Mouse (Mus musculus) heart, embryonic 13.5 days (tissue): Measurements from ENCODE around the gene Tbxas1. TPM values are rescaled to one million over a fixed set of nuclear protein-coding genes. Genes with fewer than 3 reads are reported as not detected.

ENCODE experiments used
- ATAC-seq: fragments of 200-750 bp; cut with Nextera tagmentation; 2 replicates; pipeline ENCODE4 v1.8.0; 2017; ENCODE audit warnings: moderate TSS enrichment; ENCODE audit not compliant: insufficient number of reproducible peaks, low FRiP score, low TSS enrichment; ENCODE audit errors: extremely low read depth
- H3K27ac ChIP-seq: fragments of 300-500 bp; sonication (generic); replicated peaks from 2 replicates; pipeline ENCODE4 v1.5.1; 2015; ENCODE audit warnings: moderate library complexity, mild to moderate bottlenecking, inconsistent platforms
- H3K27me3 ChIP-seq: fragments of 300-500 bp; sonication (generic); replicated peaks from 2 replicates; pipeline ENCODE4 v1.6.1; 2015; ENCODE audit warnings: mild to moderate bottlenecking, inconsistent platforms
- H3K36me3 ChIP-seq: fragments of 300-500 bp; sonication (generic); 2 replicates; pipeline ENCODE4 v1.6.1; 2015; ENCODE audit warnings: mild to moderate bottlenecking, inconsistent platforms
- H3K4me1 ChIP-seq: fragments of 300-500 bp; sonication (generic); 2 replicates; pipeline ENCODE4 v1.6.1; 2015; ENCODE audit warnings: inconsistent platforms
- H3K4me2 ChIP-seq: fragments of 300-500 bp; sonication (generic); 2 replicates; pipeline ENCODE4 v1.6.1; 2015; ENCODE audit warnings: inconsistent platforms, mild to moderate bottlenecking, moderate library complexity
- H3K4me3 ChIP-seq: fragments of 300-500 bp; sonication (generic); 2 replicates; pipeline ENCODE4 v1.5.1; 2015; ENCODE audit warnings: moderate library complexity, mild to moderate bottlenecking, inconsistent platforms
- H3K9ac ChIP-seq: fragments of 300-500 bp; sonication (generic); 2 replicates; pipeline ENCODE4 v1.6.1; 2015; ENCODE audit warnings: inconsistent platforms, mild to moderate bottlenecking, moderate library complexity
- H3K9me3 ChIP-seq: fragments of 300-500 bp; sonication (generic); 2 replicates; pipeline ENCODE4 v1.6.1; 2016; ENCODE audit warnings: inconsistent platforms
- WGBS: fragments of 180-500 bp; shearing (Covaris S2); methylation state at CpG from one replicate; pipeline ENCODE4 v1.1.7; 2015; ENCODE audit warnings: mixed read lengths; 5-methylcytosine and 5-hydroxymethylcytosine counted together
- polyA plus RNA-seq: library from polyadenylated mRNA; unstranded; fragments of >200 nt; fragmentation: Nextera tagmentation; extraction: Ambion mirVana; gene quantifications from 2 replicates; pipeline ENCODE4 v1.2.1, GENCODE M21; 2015

Tbxas1 gene
- polyA plus RNA-seq, 1 experiment from 2014 or later: 2.4 TPM

DNA sequence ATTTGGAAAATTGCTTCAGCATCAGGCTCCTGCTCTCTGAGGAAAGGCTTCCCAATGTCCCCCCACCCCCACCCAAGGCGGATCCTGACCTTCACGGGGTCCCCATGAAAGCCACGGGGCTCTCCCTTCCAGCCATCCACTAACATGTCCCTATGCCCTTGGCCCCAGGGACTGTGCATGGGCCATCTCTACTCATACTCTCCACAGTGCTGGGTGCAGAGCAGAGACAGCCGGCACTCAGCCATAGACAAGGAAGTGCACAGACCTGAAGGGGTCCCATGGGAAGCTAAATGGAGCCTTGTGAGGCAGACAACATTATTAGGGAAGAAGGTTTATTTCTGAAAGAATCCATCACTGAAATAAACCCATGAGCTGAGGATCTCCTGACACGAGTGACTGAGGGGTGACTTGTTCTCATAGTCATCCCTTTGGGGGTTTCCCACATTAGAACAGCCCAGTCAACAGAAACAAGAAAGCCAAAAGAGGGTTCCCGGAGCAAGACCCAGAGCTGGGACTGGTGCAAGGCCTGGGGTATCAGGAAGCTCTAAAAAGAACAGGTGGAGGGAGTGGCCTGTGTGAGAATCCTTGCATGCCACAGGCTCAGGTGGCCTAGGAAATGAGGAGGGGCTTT lies 179.8 kb downstream of the Tbxas1 start:
- Histone ChIP-seq H3K9ac (no peak overlapping the region), H3K9me3 (no peaks in the 10 kb centered on the region), H3K4me1 (peaks cover 27% of the 10 kb centered on the region), H3K36me3 (no peaks in the 10 kb centered on the region), H3K4me3 (no peak overlapping the region), H3K27ac (no peak overlapping the region), H3K4me2 (no peak overlapping the region), H3K27me3 (no peaks in the 10 kb centered on the region)
- 81% methylated on average over 6 of the region's 6 CpGs for WGBS
- no peak for ATAC-seq

DNA sequence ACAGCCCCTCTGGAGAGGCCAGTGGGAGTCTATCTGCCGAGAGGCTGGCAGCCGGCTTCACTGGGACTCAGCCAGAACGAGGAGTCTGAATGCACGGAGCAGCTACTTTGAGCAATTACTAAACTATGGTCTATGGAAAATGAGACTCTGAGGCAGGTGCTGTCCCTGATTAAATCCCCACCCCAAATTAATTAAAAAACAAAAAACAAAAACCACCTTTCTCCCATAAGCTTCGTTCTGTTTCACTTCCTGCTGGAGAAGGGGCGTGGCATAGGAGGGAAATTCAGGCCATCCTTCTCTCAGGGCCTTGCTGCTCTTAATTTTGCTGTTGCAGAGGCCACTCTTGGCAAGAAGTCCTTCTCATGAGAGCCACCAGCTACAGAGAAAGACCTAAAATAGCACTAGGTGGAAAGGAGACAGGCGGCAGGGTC lies 180.6 kb downstream of the Tbxas1 start:
- H3K4me2 ChIP-seq: peak overlapping the region; percentile 49

DNA sequence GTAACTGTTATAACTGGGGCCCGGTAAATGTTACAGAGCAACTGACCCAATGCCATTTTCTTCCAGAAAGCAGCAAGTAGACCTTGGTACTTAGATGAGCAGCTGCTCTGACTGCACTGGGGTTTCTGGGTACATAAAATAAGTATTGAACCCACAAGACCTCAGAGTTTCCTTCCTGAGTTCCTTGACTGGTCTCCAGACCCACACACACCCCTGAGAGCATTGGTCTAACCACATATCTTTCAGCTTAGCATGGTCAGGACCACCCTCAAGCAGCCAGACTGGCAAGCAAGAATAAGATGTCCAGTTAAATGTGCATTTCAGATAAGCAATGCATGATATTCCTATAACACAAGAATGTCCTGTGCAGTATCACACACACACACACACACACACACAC lies 182.0 kb downstream of the Tbxas1 start:
- H3K9me3 ChIP-seq: no peaks in the 10 kb centered on the region
- no peak overlapping the region for H3K27ac ChIP-seq
- WGBS: 94% methylated on average over 1 of the region's 1 CpGs
- no peak overlapping the region for H3K9ac ChIP-seq
- peaks cover 40% of the 10 kb centered on the region for H3K4me1 ChIP-seq
- H3K4me2 ChIP-seq: no peak overlapping the region
- H3K36me3 ChIP-seq: no peaks in the 10 kb centered on the region
- H3K27me3 ChIP-seq: no peaks in the 10 kb centered on the region
- no peak for ATAC-seq
- H3K4me3 ChIP-seq: no peak overlapping the region

More for the DNA sequence above, 180.6 kb downstream of the Tbxas1 start:
- peak overlapping the region; percentile 25; the same call in 1 of the 2 replicates for H3K9ac ChIP-seq
- peaks cover 36% of the 10 kb centered on the region for H3K4me1 ChIP-seq
- 0 out of 2 replicates have a peak overlapping the region, but pooled peaks have one; percentile 3 for H3K27ac ChIP-seq
- no peaks in the 10 kb centered on the region for H3K36me3 ChIP-seq
- no peaks in the 10 kb centered on the region for H3K27me3 ChIP-seq
- no peak for ATAC-seq
- WGBS: 52% methylated on average over 7 of the region's 7 CpGs
- no peaks in the 10 kb centered on the region for H3K9me3 ChIP-seq
- H3K4me3 ChIP-seq: peak overlapping the region; percentile 24; the same call in 1 of the 2 replicates

DNA sequence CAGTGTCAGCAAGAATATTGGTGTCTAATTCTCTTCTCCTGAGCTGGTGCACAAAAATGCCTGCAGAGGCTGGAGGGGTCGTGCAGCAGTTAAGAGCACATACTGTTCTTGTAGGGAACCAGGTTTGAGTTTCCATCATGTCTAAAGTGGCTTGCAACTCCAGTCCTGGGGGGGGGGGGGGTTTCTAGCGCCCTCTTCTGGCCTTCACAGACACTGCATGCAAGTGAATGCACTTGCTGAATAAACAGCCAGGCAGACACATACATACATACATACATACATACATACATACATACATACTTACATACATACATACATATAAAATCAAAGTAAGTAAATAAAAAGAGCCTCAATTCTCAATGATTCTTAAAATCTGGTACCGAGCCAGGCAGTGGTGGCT lies 183.2 kb downstream of the Tbxas1 start:
- H3K27ac ChIP-seq: no peak overlapping the region
- no peak overlapping the region for H3K4me3 ChIP-seq
- 70% methylated on average over 3 of the region's 3 CpGs for WGBS
- H3K4me2 ChIP-seq: no peak overlapping the region
- H3K9ac ChIP-seq: no peak overlapping the region
- no peaks in the 10 kb centered on the region for H3K27me3 ChIP-seq
- H3K4me1 ChIP-seq: peaks cover 37% of the 10 kb centered on the region
- no peaks in the 10 kb centered on the region for H3K36me3 ChIP-seq
- no peak for ATAC-seq
- no peaks in the 10 kb centered on the region for H3K9me3 ChIP-seq

DNA sequence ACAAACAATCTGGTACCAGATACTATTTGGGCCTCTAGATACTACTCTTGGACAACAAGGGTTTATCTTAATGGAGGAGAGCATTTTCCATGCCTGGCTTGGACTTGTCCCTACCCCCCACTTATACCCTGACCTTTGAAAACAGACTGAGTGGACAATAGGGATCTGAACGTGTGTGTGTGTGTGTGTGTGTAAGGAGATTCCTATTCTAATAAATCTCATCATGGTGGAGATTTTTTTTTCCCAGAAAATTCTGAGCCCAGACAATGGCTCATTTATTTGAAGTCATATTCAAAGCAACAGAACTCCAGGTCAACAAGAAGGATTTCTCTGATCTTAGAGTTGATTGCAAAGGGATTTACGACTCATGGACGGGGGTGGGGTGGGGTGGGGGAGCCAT lies 183.7 kb downstream of the Tbxas1 start:
- ATAC-seq: no peak
- no peaks in the 10 kb centered on the region for H3K27me3 ChIP-seq
- H3K4me1 ChIP-seq: peaks cover 37% of the 10 kb centered on the region
- H3K27ac ChIP-seq: 0 out of 2 replicates have a peak overlapping the region, but pooled peaks have one; percentile 61
- H3K4me3 ChIP-seq: no peak overlapping the region
- no peaks in the 10 kb centered on the region for H3K9me3 ChIP-seq
- no peaks in the 10 kb centered on the region for H3K36me3 ChIP-seq
- no peak overlapping the region for H3K4me2 ChIP-seq
- no peak overlapping the region for H3K9ac ChIP-seq
- 38% methylated on average over 3 of the region's 3 CpGs for WGBS

DNA sequence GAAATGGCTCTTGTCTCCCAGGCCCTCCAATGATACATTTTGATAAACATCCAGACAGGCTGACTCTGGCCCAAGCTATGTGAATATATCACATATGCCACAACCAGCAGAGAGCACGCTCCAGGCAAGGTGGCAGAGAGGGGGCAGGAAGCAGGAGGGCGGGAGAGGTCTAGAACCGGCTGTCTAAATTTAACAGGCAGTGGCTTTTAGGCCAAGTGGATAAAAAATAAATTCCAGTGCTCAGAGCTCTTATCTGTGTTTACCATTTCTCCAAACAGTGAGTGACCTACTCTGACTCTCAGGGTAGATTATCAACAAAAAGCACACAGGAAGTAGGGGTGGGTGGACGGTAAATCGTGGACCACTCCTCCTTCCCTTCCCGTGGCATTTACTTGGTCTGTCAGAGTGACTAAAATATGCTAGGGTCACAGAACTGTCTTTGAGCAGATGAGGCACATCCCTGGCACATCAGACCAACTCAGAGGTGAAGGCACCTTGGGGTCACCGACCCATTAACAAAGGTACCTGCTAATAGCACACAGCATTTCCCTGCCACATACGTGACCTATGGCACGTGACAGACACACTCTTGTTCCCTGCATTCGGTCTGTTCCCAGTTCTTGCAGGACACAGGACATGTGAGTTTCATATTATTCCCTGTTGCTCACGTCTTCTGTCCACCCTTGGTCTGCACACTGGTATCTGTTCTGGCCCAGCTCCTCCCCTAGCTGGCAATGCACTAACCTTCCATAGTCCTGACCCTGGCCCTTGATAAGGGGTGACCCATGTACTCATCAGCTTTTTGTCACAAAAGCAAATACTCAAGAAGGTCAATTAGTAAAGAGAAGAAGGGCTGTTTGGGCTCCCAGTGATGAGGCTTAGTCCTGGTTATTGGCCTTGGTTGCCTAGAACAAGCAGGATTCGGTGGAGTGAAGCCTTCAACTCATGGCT lies 184.6 kb downstream of the Tbxas1 start:
- Histone ChIP-seq H3K9ac (peak overlapping the region; percentile 19; the same call in 1 of the 2 replicates), H3K4me1 (peaks cover 37% of the 10 kb centered on the region), H3K4me2 (no peak overlapping the region), H3K4me3 (no peak overlapping the region), H3K36me3 (no peaks in the 10 kb centered on the region), H3K9me3 (no peaks in the 10 kb centered on the region), H3K27ac (peak overlapping the region; percentile 61; the same call in 1 of the 2 replicates), H3K27me3 (no peaks in the 10 kb centered on the region)
- no peak for ATAC-seq
- 38% methylated on average over 12 of the region's 12 CpGs for WGBS

DNA sequence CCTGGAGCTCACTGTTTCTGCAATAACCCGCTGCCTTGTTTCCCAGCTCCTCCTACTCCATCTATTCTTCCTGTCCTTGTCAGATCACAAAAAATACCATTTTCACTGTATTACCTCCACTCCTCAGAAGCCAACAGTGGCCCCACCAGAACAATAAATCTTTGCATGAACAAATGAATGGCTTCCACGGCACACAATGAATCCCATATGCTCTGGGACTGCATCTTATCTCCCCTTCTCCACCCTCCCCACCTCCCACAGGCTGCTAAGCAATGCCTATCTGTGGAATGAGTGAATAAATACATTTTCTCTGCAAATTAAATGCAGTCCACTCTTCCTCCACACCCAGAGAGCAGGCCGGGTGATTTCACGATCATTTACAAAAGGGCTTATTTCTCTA lies 186.0 kb downstream of the Tbxas1 start:
- Histone ChIP-seq H3K27ac (no peak overlapping the region), H3K9ac (no peak overlapping the region), H3K4me1 (peaks cover 27% of the 10 kb centered on the region), H3K9me3 (no peaks in the 10 kb centered on the region), H3K36me3 (no peaks in the 10 kb centered on the region), H3K4me3 (no peak overlapping the region), H3K27me3 (no peaks in the 10 kb centered on the region), H3K4me2 (no peak overlapping the region)
- WGBS: 50% methylated on average over 4 of the region's 4 CpGs
- ATAC-seq: no peak

DNA sequence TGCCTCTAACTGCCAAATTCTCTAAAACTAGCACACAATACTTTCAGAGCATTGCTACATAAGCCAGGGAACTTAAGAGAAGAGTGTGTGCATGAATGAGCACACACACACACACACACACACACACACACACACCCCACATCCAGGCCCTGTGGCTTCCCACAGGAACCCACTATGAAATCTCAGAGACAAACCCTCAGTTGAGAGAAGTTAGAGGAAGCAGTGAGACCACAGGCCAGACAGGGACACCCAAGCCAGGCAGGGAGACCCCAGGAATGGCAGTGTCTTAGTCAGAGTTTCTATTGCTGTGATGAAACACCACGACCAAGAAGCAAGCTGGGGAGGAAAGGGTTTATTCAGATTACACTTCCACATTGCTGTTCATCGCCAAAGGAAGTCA lies 188.3 kb downstream of the Tbxas1 start:
- H3K27ac ChIP-seq: no peak overlapping the region
- 53% methylated on average over 2 of the region's 2 CpGs for WGBS
- H3K4me1 ChIP-seq: peaks cover 28% of the 10 kb centered on the region
- no peak for ATAC-seq
- no peaks in the 10 kb centered on the region for H3K9me3 ChIP-seq
- no peak overlapping the region for H3K4me2 ChIP-seq
- no peaks in the 10 kb centered on the region for H3K36me3 ChIP-seq
- no peak overlapping the region for H3K4me3 ChIP-seq
- no peaks in the 10 kb centered on the region for H3K27me3 ChIP-seq
- H3K9ac ChIP-seq: no peak overlapping the region

DNA sequence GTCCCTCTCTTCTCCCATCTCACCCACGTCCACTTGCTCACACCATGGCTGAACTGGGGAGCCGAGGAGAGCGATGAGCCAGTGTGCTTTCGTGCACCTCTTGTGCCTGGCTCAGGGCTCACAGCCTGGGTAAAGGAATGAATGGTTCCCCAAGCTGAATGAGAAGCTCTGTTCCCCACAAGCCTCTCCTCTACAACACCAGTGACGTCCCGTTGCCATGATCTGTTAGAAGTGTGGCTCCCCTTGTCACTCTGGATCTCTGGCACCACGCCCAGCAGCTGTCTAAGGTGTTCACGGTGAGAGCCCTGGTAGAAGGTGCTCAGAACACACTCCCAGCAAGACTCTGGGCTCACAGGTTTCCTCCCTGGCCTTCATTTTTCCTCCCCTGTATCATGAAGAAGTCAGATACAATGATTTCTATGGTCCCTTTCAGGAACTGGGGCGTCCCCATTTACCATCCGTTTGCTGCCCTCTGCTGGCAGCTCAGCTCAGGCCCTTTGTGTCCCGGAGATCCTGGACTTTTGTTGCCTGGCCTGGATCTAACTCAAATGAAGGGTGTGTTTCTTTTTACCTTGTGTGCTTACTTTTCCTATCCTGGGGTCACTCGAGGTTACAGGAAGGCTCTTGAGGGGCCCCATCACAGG lies 191.9 kb downstream of the Tbxas1 start:
- H3K9me3 ChIP-seq: no peaks in the 10 kb centered on the region
- WGBS: 35% methylated on average over 12 of the region's 12 CpGs
- no peak for ATAC-seq
- H3K36me3 ChIP-seq: no peaks in the 10 kb centered on the region
- H3K27ac ChIP-seq: no peak overlapping the region
- H3K4me2 ChIP-seq: no peak overlapping the region
- H3K9ac ChIP-seq: no peak overlapping the region
- H3K4me3 ChIP-seq: no peak overlapping the region
- no peaks in the 10 kb centered on the region for H3K27me3 ChIP-seq
- H3K4me1 ChIP-seq: 0 out of 2 replicates have a peak, but pooled peaks cover 2% of the 10 kb centered on the region

DNA sequence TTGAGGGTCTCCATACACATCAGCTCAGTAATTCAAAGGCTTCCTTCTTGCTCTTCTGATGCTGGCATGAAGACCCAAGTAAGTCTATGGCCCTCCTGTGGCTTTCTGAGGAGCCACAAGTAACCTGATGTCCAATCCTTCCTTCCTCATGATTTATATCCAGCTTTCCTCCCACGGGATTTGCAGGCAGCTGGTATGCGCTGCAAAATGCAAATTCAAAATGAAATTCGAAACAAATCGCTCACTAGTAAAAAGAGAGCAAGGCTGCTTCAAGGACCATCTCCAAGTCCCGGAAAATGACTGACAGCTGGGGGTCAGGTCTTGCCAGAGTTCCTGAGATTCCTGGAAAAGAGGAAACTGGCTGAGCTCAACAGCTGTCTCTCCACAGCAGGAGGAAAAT lies 197.5 kb downstream of the Tbxas1 start:
- no peak overlapping the region for H3K9ac ChIP-seq
- H3K4me1 ChIP-seq: no peaks in the 10 kb centered on the region
- no peak overlapping the region for H3K4me2 ChIP-seq
- no peaks in the 10 kb centered on the region for H3K36me3 ChIP-seq
- 64% methylated on average over 5 of the region's 5 CpGs for WGBS
- no peak for ATAC-seq
- H3K27ac ChIP-seq: no peak overlapping the region
- no peaks in the 10 kb centered on the region for H3K9me3 ChIP-seq
- no peak overlapping the region for H3K4me3 ChIP-seq
- no peaks in the 10 kb centered on the region; the same call in 1 of the 2 replicates for H3K27me3 ChIP-seq

DNA sequence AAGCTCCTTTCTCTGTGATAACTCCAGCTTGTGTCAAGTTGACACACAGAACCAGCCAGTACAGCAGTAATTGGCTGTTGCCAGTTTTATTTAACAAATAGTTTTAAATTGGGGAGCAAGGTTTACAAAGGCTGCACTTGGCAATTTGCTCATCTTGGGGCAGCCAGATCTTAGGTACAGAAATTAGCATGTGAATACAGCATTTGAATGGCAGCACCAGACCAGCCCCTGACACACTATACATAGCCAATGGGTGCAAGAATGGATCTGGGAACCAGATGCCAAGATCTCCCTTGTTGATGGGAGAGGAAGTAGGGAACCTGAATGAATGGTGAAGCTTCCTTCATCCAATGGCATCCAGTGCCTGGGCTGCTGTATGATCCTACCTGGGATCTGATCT lies 199.0 kb downstream of the Tbxas1 start:
- Histone ChIP-seq H3K9ac (no peak overlapping the region), H3K4me2 (no peak overlapping the region), H3K27ac (no peak overlapping the region), H3K27me3 (no peaks in the 10 kb centered on the region; the same call in 1 of the 2 replicates), H3K36me3 (no peaks in the 10 kb centered on the region), H3K4me3 (no peak overlapping the region), H3K9me3 (no peaks in the 10 kb centered on the region), H3K4me1 (no peaks in the 10 kb centered on the region)
- no peak for ATAC-seq
